ENCODE assay signal across 23 mouse cellular contexts in genomic region chr14:78881563-78881962, GRCm38 (mm10). TPM values are rescaled to one million over a fixed set of nuclear protein-coding genes. Genes with fewer than 3 reads are reported as not detected.
DNase-seq lines count a peak whose midpoint lies in the region; ATAC-seq and TF ChIP-seq lines count a peak whose summit lies in the region.
"Had no signal": no experiment of that assay in that cellular context is flagged by ENCODE, and none has a peak within 500 bp of the region (broad histone marks: within the 10 kb centered on the region; RNA-seq: fewer than 3 reads in every experiment).

No protein-coding gene starts in this region.

- H3K9ac ChIP-seq in heart, postnatal 0 days (replicated peaks; ENCODE audit: low read depth, low read length): no peak overlapping the region
- H3K9ac ChIP-seq in lung, embryonic 14.5 days: no peak overlapping the region
- H3K9ac ChIP-seq: forebrain, embryonic 12.5 days; kidney, embryonic 15.5 days; limb, embryonic 13.5 days; liver, embryonic 13.5 days; lung, embryonic 15.5 days; midbrain, embryonic 13.5 days; neural tube, embryonic 13.5 days had no signal

- H3K4me1 ChIP-seq in heart, embryonic 10.5 days: peaks cover 43% of the 10 kb centered on the region
- H3K4me1 ChIP-seq in heart, postnatal 0 days (ENCODE audit: control insufficient read depth, insufficient read depth): peaks cover 12% of the 10 kb centered on the region; the same call in 1 of the 2 replicates
- 0 out of 2 replicates have a peak, but pooled peaks cover 3% of the 10 kb centered on the region for H3K4me1 ChIP-seq in lung, embryonic 14.5 days (ENCODE audit: insufficient read depth)
- H3K4me1 ChIP-seq: kidney, embryonic 15.5 days had no signal

- no peak overlapping the region for H3K4me3 ChIP-seq in heart, embryonic 10.5 days
- H3K4me3 ChIP-seq in heart, postnatal 0 days (ENCODE audit: low read depth, low read length): no peak overlapping the region
- no peak overlapping the region for H3K4me3 ChIP-seq in lung, embryonic 14.5 days (ENCODE audit: low read depth, low read length)
- H3K4me3 ChIP-seq: forebrain, embryonic 12.5 days; kidney, embryonic 15.5 days; limb, embryonic 13.5 days; liver, embryonic 13.5 days; lung, embryonic 15.5 days; midbrain, embryonic 13.5 days; neural tube, embryonic 13.5 days had no signal

- no peak for TF ChIP-seq EP300 in heart, postnatal 0 days (IDR thresholded peaks at IDR 0.05; ENCODE audit: low read depth)

- H3K27me3 ChIP-seq in heart, embryonic 10.5 days (ENCODE audit: insufficient read depth, poor library complexity, severe bottlenecking): no peaks in the 10 kb centered on the region
- H3K27me3 ChIP-seq in heart, postnatal 0 days (ENCODE audit: control insufficient read depth, insufficient read depth, low read length): no peaks in the 10 kb centered on the region
- H3K27me3 ChIP-seq in lung, embryonic 14.5 days (ENCODE audit: insufficient read depth, low read length): no peaks in the 10 kb centered on the region
- H3K27me3 ChIP-seq: CH12.LX; forebrain, embryonic 12.5 days; kidney, embryonic 15.5 days; limb, embryonic 13.5 days; liver, embryonic 13.5 days; lung, embryonic 15.5 days; midbrain, embryonic 13.5 days; neural tube, embryonic 13.5 days had no signal

- TF ChIP-seq CTCF in heart, postnatal 0 days (IDR thresholded peaks at IDR 0.05; ENCODE audit: low read depth): no peak
- TF ChIP-seq CTCF in lung, embryonic 14.5 days (IDR thresholded peaks at IDR 0.05; ENCODE audit: low read depth): no peak

- no peak for DNase-seq in heart, embryonic 10.5 days (ENCODE audit: low spot score)
- DNase-seq in heart, postnatal 36 days: no peak
- DNase-seq in heart, postnatal 0 days (ENCODE audit: low spot score): no peak
- no peak for DNase-seq in heart, postnatal 14 days
- DNase-seq in lung, embryonic 14.5 days: no peak
- no peak for DNase-seq in lung, postnatal 36 days
- DNase-seq in retina, embryonic 14.5 days (ENCODE audit: low spot score): peak; percentile 38
- DNase-seq: cerebellum, adult 2 months; gastrocnemius, postnatal 10 days; heart, adult 18-20 months; liver, embryonic 13.5 days; right cerebral cortex, postnatal 14 days; spleen, adult 18-20 months; thymus, adult 2 months had no signal

- peak overlapping the region; percentile 31; the same call in 1 of the 2 replicates for H3K27ac ChIP-seq in heart, embryonic 10.5 days
- no peak overlapping the region for H3K27ac ChIP-seq in heart, postnatal 0 days (ENCODE audit: low read depth)
- no peak overlapping the region for H3K27ac ChIP-seq in lung, embryonic 14.5 days (ENCODE audit: low read depth)
- H3K27ac ChIP-seq: forebrain, embryonic 12.5 days; kidney, embryonic 15.5 days; limb, embryonic 13.5 days; liver, embryonic 13.5 days; lung, embryonic 15.5 days; macrophage; midbrain, embryonic 13.5 days; neural tube, embryonic 13.5 days had no signal

- peak overlapping the region; percentile 27; the same call in 1 of the 2 replicates for H3K4me2 ChIP-seq in heart, postnatal 0 days (ENCODE audit: low read depth, low read length)
- H3K4me2 ChIP-seq in lung, embryonic 14.5 days: 0 out of 2 replicates have a peak overlapping the region, but pooled peaks have one; percentile 23
- H3K4me2 ChIP-seq: forebrain, embryonic 12.5 days; kidney, embryonic 15.5 days; limb, embryonic 13.5 days; liver, embryonic 13.5 days; lung, embryonic 15.5 days; midbrain, embryonic 13.5 days; neural tube, embryonic 13.5 days had no signal

- no peak for ATAC-seq in heart, postnatal 0 days (ENCODE audit: insufficient read depth, low read depth)
- peak; percentile 44; the same call in 1 of the 2 replicates for ATAC-seq in lung, embryonic 14.5 days (ENCODE audit: insufficient read depth)
- ATAC-seq: intestine, embryonic 16.5 days; midbrain, embryonic 13.5 days had no signal

- no peaks in the 10 kb centered on the region for H3K9me3 ChIP-seq in heart, embryonic 10.5 days
- H3K9me3 ChIP-seq in heart, postnatal 0 days (replicated peaks; ENCODE audit: control insufficient read depth, low read length): no peaks in the 10 kb centered on the region
- no peaks in the 10 kb centered on the region for H3K9me3 ChIP-seq in lung, embryonic 14.5 days (ENCODE audit: low read depth, low read length)
- H3K9me3 ChIP-seq: forebrain, embryonic 12.5 days; kidney, embryonic 15.5 days; limb, embryonic 13.5 days; liver, embryonic 13.5 days; lung, embryonic 15.5 days; midbrain, embryonic 13.5 days; neural tube, embryonic 13.5 days had no signal

- 76% methylated on average over 10 of the region's 10 CpGs for WGBS in heart, embryonic 10.5 days
- 47% methylated on average over 10 of the region's 10 CpGs for WGBS in heart, postnatal 0 days
- 62% methylated on average over 10 of the region's 10 CpGs for WGBS in lung, embryonic 14.5 days

- intact Hi-C loops in heart, postnatal 36 days (cut with DNase I): no loop called here
- intact Hi-C loops in heart, postnatal 14 days (cut with DNase I): no loop called here

- no peaks in the 10 kb centered on the region for H3K36me3 ChIP-seq in heart, embryonic 10.5 days
- no peaks in the 10 kb centered on the region for H3K36me3 ChIP-seq in heart, postnatal 0 days (replicated peaks; ENCODE audit: control insufficient read depth, insufficient read depth, low read length)
- H3K36me3 ChIP-seq in lung, embryonic 14.5 days (ENCODE audit: insufficient read depth): no peaks in the 10 kb centered on the region
- H3K36me3 ChIP-seq: forebrain, embryonic 12.5 days; kidney, embryonic 15.5 days; limb, embryonic 13.5 days; liver, embryonic 13.5 days; lung, embryonic 15.5 days; midbrain, embryonic 13.5 days; neural tube, embryonic 13.5 days had no signal

RNA-seq across cellular contexts. Expression of gene Vwa8, which starts 32.7 kb away (rescaled TPM):
- polyA plus RNA-seq in heart, embryonic 10.5 days (2016; fragmentation: Nextera tagmentation; extraction: Ambion mirVana): 12.1 and 18.6 TPM in 2 replicates
- 100 to 1,000 TPM; 173 to 197 TPM for total RNA-seq in heart, postnatal 36 days (2021)
- 50.3 and 78.8 TPM in 2 replicates for total RNA-seq in heart, postnatal 0 days (2014; rRNA removed; ENCODE audit: low replicate concordance)
- 34.7 and 36.2 TPM in 2 replicates for polyA plus RNA-seq in heart, postnatal 0 days (2015; fragmentation: Nextera tagmentation; extraction: Ambion mirVana)
- total RNA-seq in heart, postnatal 14 days (2021): 100 to 1,000 TPM; 171 to 181 TPM
- 12.5 and 13.9 TPM in 2 replicates for polyA plus RNA-seq in lung, embryonic 14.5 days (2014; fragmentation: Nextera tagmentation; extraction: Ambion mirVana)
